20 mouse cellular contexts compared by ENCODE assay signal in genomic region chr12:4075407-4075806, GRCm38 (mm10). TPM values are rescaled to one million over a fixed set of nuclear protein-coding genes. Genes with fewer than 3 reads are reported as not detected.
"Had no signal": no experiment of that assay in that cellular context is flagged by ENCODE, and none has a peak within 500 bp of the region (broad histone marks: within the 10 kb centered on the region; RNA-seq: fewer than 3 reads in every experiment).

No protein-coding gene starts in this region.

- H3K9ac ChIP-seq: liver, postnatal 0 days; lung, embryonic 15.5 days; midbrain, embryonic 12.5 days; neural tube, embryonic 12.5 days; stomach, embryonic 15.5 days had no signal

- ATAC-seq: liver, postnatal 0 days; lung, postnatal 0 days; midbrain, embryonic 16.5 days had no signal

- DNase-seq: liver, postnatal 0 days; lung, adult 2 months; lung, postnatal 14 days; lung, postnatal 36 days; midbrain, embryonic 14.5 days; right cerebral cortex, postnatal 14 days; thymus, adult 2 months; thymus, postnatal 25 days; thymus, postnatal 4 days had no signal

- H3K4me1 ChIP-seq: lung, embryonic 15.5 days; megakaryocyte, embryonic 14.5 days; midbrain, embryonic 12.5 days; neural tube, embryonic 12.5 days; stomach, embryonic 15.5 days had no signal

- H3K36me3 ChIP-seq: lung, embryonic 15.5 days; midbrain, embryonic 12.5 days; neural tube, embryonic 12.5 days; stomach, embryonic 15.5 days had no signal

- H3K27ac ChIP-seq: lung, embryonic 15.5 days; macrophage; midbrain, embryonic 12.5 days; neural tube, embryonic 12.5 days; stomach, embryonic 15.5 days; stomach, postnatal 0 days had no signal

- H3K4me2 ChIP-seq: lung, embryonic 15.5 days; midbrain, embryonic 12.5 days; neural tube, embryonic 12.5 days; stomach, embryonic 15.5 days had no signal

- H3K9me3 ChIP-seq: lung, embryonic 15.5 days; megakaryocyte, embryonic 14.5 days; midbrain, embryonic 12.5 days; neural tube, embryonic 12.5 days; stomach, embryonic 15.5 days had no signal

- H3K27me3 ChIP-seq: lung, embryonic 15.5 days; midbrain, embryonic 12.5 days; neural tube, embryonic 12.5 days; stomach, embryonic 15.5 days had no signal

- H3K4me3 ChIP-seq: lung, embryonic 15.5 days; megakaryocyte, embryonic 14.5 days; midbrain, embryonic 12.5 days; neural tube, embryonic 12.5 days; stomach, embryonic 15.5 days had no signal

RNA-seq across cellular contexts. Expression of gene Efr3b, which starts 36.7 kb away (rescaled TPM):
- total RNA-seq: monocyte, adult 5-6 weeks; neutrophil, adult 5-6 weeks had no signal
